Mouse (Mus musculus) frontal cortex, adult 2 months (tissue): ENCODE results near the gene Slc17a7. TPM values are rescaled to one million over a fixed set of nuclear protein-coding genes. Genes with fewer than 3 reads are reported as not detected.

Experiments used
- polyA plus RNA-seq: library from polyadenylated mRNA; depleted of rRNA; stranded (reverse); fragments of >200 nt; gene quantifications from 2 replicates; pipeline ENCODE4 v1.2.3, GENCODE M21; 2012; rRNA removed

The Slc17a7 gene
- polyA plus RNA-seq, 1 experiment: 911 TPM

Other genes with a start within 250 kb of the Slc17a7 start
- 216 and 254 TPM in 2 replicates for gene Ap2a1, start 234.5 kb upstream of the Slc17a7 start, polyA plus RNA-seq
- gene Tsks, start 220.7 kb upstream of the Slc17a7 start, polyA plus RNA-seq: 1.4 TPM in 2 replicates
- gene Cpt1c, start 189.1 kb upstream of the Slc17a7 start, polyA plus RNA-seq: 151 TPM in 2 replicates
- 217 and 232 TPM in 2 replicates for gene Prmt1, start 177.4 kb upstream of the Slc17a7 start, polyA plus RNA-seq
- gene Irf3, start 166.3 kb upstream of the Slc17a7 start, polyA plus RNA-seq: 88.4 and 88.6 TPM in 2 replicates
- 5.4 and 5.9 TPM in 2 replicates for gene Bcl2l12, start 165.2 kb upstream of the Slc17a7 start, polyA plus RNA-seq
- gene Scaf1, start 147.6 kb upstream of the Slc17a7 start, polyA plus RNA-seq: 126 and 127 TPM in 2 replicates
- gene Rras, start 146.0 kb upstream of the Slc17a7 start, polyA plus RNA-seq: 27.6 and 32.5 TPM in 2 replicates
- 20.5 and 22.4 TPM in 2 replicates for gene Prr12, start 111.1 kb upstream of the Slc17a7 start, polyA plus RNA-seq
- 81.7 and 86.5 TPM in 2 replicates for gene Nosip, start 101.5 kb upstream of the Slc17a7 start, polyA plus RNA-seq
- 15.5 and 15.6 TPM in 2 replicates for gene Prrg2, start 101.3 kb upstream of the Slc17a7 start, polyA plus RNA-seq
- gene Rcn3, start 71.7 kb upstream of the Slc17a7 start, polyA plus RNA-seq: 13.4 and 16.9 TPM in 2 replicates
- 34.0 and 34.2 TPM in 2 replicates for gene Fcgrt, start 60.1 kb upstream of the Slc17a7 start, polyA plus RNA-seq
- gene Rps11, start 39.5 kb upstream of the Slc17a7 start, polyA plus RNA-seq: 383 and 419 TPM in 2 replicates
- gene Rpl13a, start 35.2 kb upstream of the Slc17a7 start, polyA plus RNA-seq: 1,438 and 1,804 TPM in 2 replicates
- gene Gm45713, start 27.7 kb upstream of the Slc17a7 start, polyA plus RNA-seq: 0.06 and 0.12 TPM in 2 replicates
- gene Flt3l, start 27.5 kb upstream of the Slc17a7 start, polyA plus RNA-seq: 25.2 and 29.6 TPM in 2 replicates
- 54.2 and 61.5 TPM in 2 replicates for gene Pih1d1, start 9.6 kb upstream of the Slc17a7 start, polyA plus RNA-seq
- gene Aldh16a1, start 9.4 kb upstream of the Slc17a7 start, polyA plus RNA-seq: 10.1 and 10.8 TPM in 2 replicates
- 0.96 and 3.7 TPM in 2 replicates for gene Gfy, start 15.6 kb downstream of the Slc17a7 start, polyA plus RNA-seq
- 0.90 and 1.4 TPM in 2 replicates for gene Pth2, start 17.0 kb downstream of the Slc17a7 start, polyA plus RNA-seq
- 4.1 TPM in 2 replicates for gene Ccdc155, start 40.9 kb downstream of the Slc17a7 start, polyA plus RNA-seq
- 29.5 and 29.9 TPM in 2 replicates for gene Dkkl1, start 48.2 kb downstream of the Slc17a7 start, polyA plus RNA-seq
- 6.0 and 9.6 TPM in 2 replicates for gene Tead2, start 51.8 kb downstream of the Slc17a7 start, polyA plus RNA-seq
- 10.3 and 11.2 TPM in 2 replicates for gene Cd37, start 75.2 kb downstream of the Slc17a7 start, polyA plus RNA-seq
- 1.1 and 1.2 TPM in 2 replicates for gene Slc6a16, start 77.1 kb downstream of the Slc17a7 start, polyA plus RNA-seq
- gene Slc6a21, start 113.6 kb downstream of the Slc17a7 start, polyA plus RNA-seq: 0.20 and 0.29 TPM in 2 replicates
- 22.6 and 24.5 TPM in 2 replicates for gene Trpm4, start 169.8 kb downstream of the Slc17a7 start, polyA plus RNA-seq
- gene Hrc, start 171.3 kb downstream of the Slc17a7 start, polyA plus RNA-seq: 0.60 and 0.61 TPM in 2 replicates
- gene Ppfia3, start 203.1 kb downstream of the Slc17a7 start, polyA plus RNA-seq: 114 and 126 TPM in 2 replicates
- gene Lin7b, start 206.6 kb downstream of the Slc17a7 start, polyA plus RNA-seq: 241 and 267 TPM in 2 replicates
- gene Snrnp70, start 231.8 kb downstream of the Slc17a7 start, polyA plus RNA-seq: 854 and 909 TPM in 2 replicates
- gene Kcna7, start 241.7 kb downstream of the Slc17a7 start, polyA plus RNA-seq: 0.06 TPM in 1 of 2 replicates, not detected in the other
- 0.12 and 0.23 TPM in 2 replicates for gene Ntf5, start 249.7 kb downstream of the Slc17a7 start, polyA plus RNA-seq